Comparison of ENCODE assay signal across 9 mouse cellular contexts in genomic region chr6:95098366-95099109, GRCm38 (mm10). TPM values are rescaled to one million over a fixed set of nuclear protein-coding genes. Genes with fewer than 3 reads are reported as not detected.
A peak's percentile ranks its signal among the peaks of the same experiment; 100 is the strongest.
DNase-seq lines count a peak whose midpoint lies in the region; TF ChIP-seq lines count a peak whose summit lies in the region.
"Had no signal": no experiment of that assay in that cellular context is flagged by ENCODE, and none has a peak within 500 bp of the region (broad histone marks: within the 10 kb centered on the region; RNA-seq: fewer than 3 reads in every experiment).

No protein-coding gene starts in this region.

- no peak overlapping the region for H3K9ac ChIP-seq in ES-Bruce4 (ENCODE audit: low read depth, poor library complexity, severe bottlenecking)
- H3K9ac ChIP-seq: liver, embryonic 15.5 days had no signal

- peak; percentile 95 for TF ChIP-seq CTCF in ES-Bruce4 (IDR thresholded peaks at IDR 0.05; ENCODE audit: low read depth, low read length)
- peak; percentile 94 for TF ChIP-seq CTCF in bone marrow, adult 2 months (IDR thresholded peaks at IDR 0.05; ENCODE audit: control insufficient read depth, insufficient read depth, low read length)
- peak; percentile 96 for TF ChIP-seq CTCF in embryonic fibroblast, embryonic 13.5 days (IDR thresholded peaks at IDR 0.05; ENCODE audit: borderline replicate concordance, insufficient read depth, low read length)

- H3K36me3 ChIP-seq in ES-Bruce4 (ENCODE audit: control insufficient read depth, insufficient read depth, low read length, poor library complexity, severe bottlenecking) = no peaks in the 10 kb centered on the region
- H3K36me3 ChIP-seq: liver, embryonic 15.5 days had no signal

- no peaks in the 10 kb centered on the region; the same call in 1 of the 2 replicates for H3K27me3 ChIP-seq in ES-Bruce4 (ENCODE audit: control insufficient read depth, insufficient read depth, low read length, poor library complexity, severe bottlenecking)
- H3K27me3 ChIP-seq: liver, embryonic 15.5 days had no signal

- no peaks in the 10 kb centered on the region for H3K4me1 ChIP-seq in ES-Bruce4 (ENCODE audit: control insufficient read depth, insufficient read depth, low read length)
- H3K4me1 ChIP-seq in bone marrow, adult 2 months (ENCODE audit: control insufficient read depth, insufficient read depth, low read length) = no peaks in the 10 kb centered on the region
- no peaks in the 10 kb centered on the region for H3K4me1 ChIP-seq in embryonic fibroblast, embryonic 13.5 days (ENCODE audit: control insufficient read depth, insufficient read depth, low read length)
- H3K4me1 ChIP-seq: liver, embryonic 15.5 days had no signal

- no peak for TF ChIP-seq POLR2A in ES-Bruce4 (IDR thresholded peaks at IDR 0.05; ENCODE audit: insufficient read depth, low read length)
- TF ChIP-seq POLR2A in bone marrow, adult 2 months (IDR thresholded peaks at IDR 0.05; ENCODE audit: borderline replicate concordance, control insufficient read depth, low read depth, low read length) = no peak
- TF ChIP-seq POLR2A in embryonic fibroblast, embryonic 13.5 days (IDR thresholded peaks at IDR 0.05; ENCODE audit: low read depth, low read length) = no peak

- H3K27ac ChIP-seq in ES-Bruce4 (ENCODE audit: insufficient read depth, low read length) = no peak overlapping the region
- H3K27ac ChIP-seq in bone marrow, adult 2 months (ENCODE audit: control insufficient read depth, insufficient read depth, low read depth, low read length, poor library complexity) = no peak overlapping the region
- no peak overlapping the region for H3K27ac ChIP-seq in embryonic fibroblast, embryonic 13.5 days (ENCODE audit: insufficient read depth, low read length)
- H3K27ac ChIP-seq: liver, embryonic 15.5 days had no signal

- no peak overlapping the region for H3K4me3 ChIP-seq in ES-Bruce4 (ENCODE audit: low read depth, low read length)
- no peak overlapping the region for H3K4me3 ChIP-seq in bone marrow, adult 2 months (replicated peaks; ENCODE audit: control insufficient read depth, low read depth, low read length)
- no peak overlapping the region for H3K4me3 ChIP-seq in embryonic fibroblast, embryonic 13.5 days (ENCODE audit: insufficient read depth, low read length)
- H3K4me3 ChIP-seq: liver, embryonic 15.5 days had no signal

- whole genome bisulfite sequencing in bone marrow, adult 2 months = 21% methylated on average over 21 of the region's 21 CpGs

- peak; percentile 82 to 89 for DNase-seq in heart, postnatal 14 days
- DNase-seq in layer of hippocampus, adult 9-10 months (ENCODE audit: low spot score) = peak; percentile 55
- DNase-seq in lung, postnatal 10 days = peak; percentile 87
- DNase-seq in retina, postnatal 1 day = peak; percentile 84
- DNase-seq in thymus, postnatal 25 days = peak; percentile 74

- H3K9me3 ChIP-seq in ES-Bruce4 (replicated peaks; ENCODE audit: control insufficient read depth, insufficient read depth, low read length, poor library complexity, severe bottlenecking) = no peaks in the 10 kb centered on the region
- H3K9me3 ChIP-seq: liver, embryonic 15.5 days had no signal

- no peak for TF ChIP-seq EP300 in ES-Bruce4 (IDR thresholded peaks at IDR 0.05; ENCODE audit: insufficient read depth, low read depth, low read length)

- intact Hi-C loops in heart, postnatal 14 days (cut with DNase I) = loop anchor here (5.0 to 10.0 kb wide), 2 partner anchors 124 to 1906 kb away; no protein-coding TSS in a partner anchor

RNA-seq across cellular contexts. Expression of gene Kbtbd8, which starts 18.5 kb away (rescaled TPM):
- 25.1 and 26.6 TPM in 2 replicates for polyA plus RNA-seq in ES-Bruce4 (2011; ENCODE audit: insufficient read depth, insufficient read length, low read depth, missing spikeins)
- polyA plus RNA-seq in bone marrow, adult 2 months (2011; ENCODE audit: insufficient read depth, insufficient read length, low replicate concordance, missing spikeins) = 1.9 and 7.0 TPM in 2 replicates
- 1.4 and 1.8 TPM in 2 replicates for polyA plus RNA-seq in embryonic fibroblast, embryonic 13.5 days (2011; ENCODE audit: insufficient read length, low read depth, missing spikeins)
- 1 to 10 TPM; 1.1 to 1.3 TPM for total RNA-seq in heart, postnatal 14 days (2021)
